Mouse (Mus musculus): ENCODE data around the gene Lsm12. TPM values are rescaled to one million over a fixed set of nuclear protein-coding genes. Genes with fewer than 3 reads are reported as not detected.
A peak's percentile ranks its signal among the peaks of the same experiment; 100 is the strongest.

Lsm12 gene
- polyA plus RNA-seq, 1 experiment = 40.2 TPM

- H3K27me3 ChIP-seq (ENCODE audit: control insufficient read depth, insufficient read depth, low read length) = no peaks in the 10 kb centered on the region
- H3K4me3 ChIP-seq (replicated peaks; ENCODE audit: insufficient read depth, low read depth, low read length) = no peak overlapping the region
- WGBS = 45% methylated on average over 12 of the region's 12 CpGs
- DNase-seq = peak; percentile 46 to 68
- no peak overlapping the region for H3K27ac ChIP-seq (ENCODE audit: insufficient read depth, low read length)
- H3K4me1 ChIP-seq (ENCODE audit: control insufficient read depth, insufficient read depth, low read length) = peaks cover 57% of the 10 kb centered on the region
- TF ChIP-seq CTCF (IDR thresholded peaks at IDR 0.05; ENCODE audit: borderline replicate concordance, insufficient read depth, low read depth, low read length) = no peak
- no peak for TF ChIP-seq POLR2A (IDR thresholded peaks at IDR 0.05; ENCODE audit: borderline replicate concordance, insufficient read depth, low read length)
These were observed 41.2 kb upstream of the Lsm12 start for GRCm38 (mm10) chr11:102226067-102226978.

GRCm38 (mm10) chr11:102225221-102225620, 40.1 kb upstream of the Lsm12 start:
- DNase-seq = no peak
- Histone ChIP-seq H3K4me3 (replicated peaks; ENCODE audit: insufficient read depth, low read depth, low read length) (no peak overlapping the region), H3K4me1 (ENCODE audit: control insufficient read depth, insufficient read depth, low read length) (peaks cover 65% of the 10 kb centered on the region), H3K27ac (ENCODE audit: insufficient read depth, low read length) (no peak overlapping the region), H3K27me3 (ENCODE audit: control insufficient read depth, insufficient read depth, low read length) (no peaks in the 10 kb centered on the region)
- WGBS = 14% methylated on average over 5 of the region's 5 CpGs
- TF ChIP-seq CTCF (IDR thresholded peaks at IDR 0.05; ENCODE audit: borderline replicate concordance, insufficient read depth, low read depth, low read length) = no peak
- no peak for TF ChIP-seq POLR2A (IDR thresholded peaks at IDR 0.05; ENCODE audit: borderline replicate concordance, insufficient read depth, low read length)

GRCm38 (mm10) chr11:102224686-102225085, 39.6 kb upstream of the Lsm12 start:
- Histone ChIP-seq H3K27ac (ENCODE audit: insufficient read depth, low read length) (no peak overlapping the region), H3K4me1 (ENCODE audit: control insufficient read depth, insufficient read depth, low read length) (peaks cover 70% of the 10 kb centered on the region), H3K4me3 (replicated peaks; ENCODE audit: insufficient read depth, low read depth, low read length) (peak overlapping the region; percentile 9), H3K27me3 (ENCODE audit: control insufficient read depth, insufficient read depth, low read length) (no peaks in the 10 kb centered on the region)
- 5% methylated on average over 22 of the region's 22 CpGs for WGBS
- TF ChIP-seq POLR2A (IDR thresholded peaks at IDR 0.05; ENCODE audit: borderline replicate concordance, insufficient read depth, low read length) (no peak), CTCF (IDR thresholded peaks at IDR 0.05; ENCODE audit: borderline replicate concordance, insufficient read depth, low read depth, low read length) (no peak)
- DNase-seq = peak in 1 of 2 experiments; percentile 47

- DNase-seq = peak; percentile 34 to 43
- 0 out of 2 replicates have a peak, but pooled peaks have one; percentile 21 for TF ChIP-seq CTCF (IDR thresholded peaks at IDR 0.05; ENCODE audit: borderline replicate concordance, insufficient read depth, low read depth, low read length)
- TF ChIP-seq POLR2A (IDR thresholded peaks at IDR 0.05; ENCODE audit: borderline replicate concordance, insufficient read depth, low read length) = no peak
- H3K27me3 ChIP-seq (ENCODE audit: control insufficient read depth, insufficient read depth, low read length) = no peaks in the 10 kb centered on the region
- 39% methylated on average over 6 of the region's 6 CpGs for WGBS
- H3K4me1 ChIP-seq (ENCODE audit: control insufficient read depth, insufficient read depth, low read length) = peaks cover 79% of the 10 kb centered on the region
- no peak overlapping the region for H3K4me3 ChIP-seq (replicated peaks; ENCODE audit: insufficient read depth, low read depth, low read length)
- H3K27ac ChIP-seq (ENCODE audit: insufficient read depth, low read length) = no peak overlapping the region
These were observed 38.1 kb upstream of the Lsm12 start for GRCm38 (mm10) chr11:102223166-102223565.

- H3K4me3 ChIP-seq (replicated peaks; ENCODE audit: insufficient read depth, low read depth, low read length) = no peak overlapping the region
- no peaks in the 10 kb centered on the region for H3K27me3 ChIP-seq (ENCODE audit: control insufficient read depth, insufficient read depth, low read length)
- DNase-seq = peak; percentile 58 to 65
- peaks cover 87% of the 10 kb centered on the region for H3K4me1 ChIP-seq (ENCODE audit: control insufficient read depth, insufficient read depth, low read length)
- TF ChIP-seq POLR2A (IDR thresholded peaks at IDR 0.05; ENCODE audit: borderline replicate concordance, insufficient read depth, low read length) (no peak), CTCF (IDR thresholded peaks at IDR 0.05; ENCODE audit: borderline replicate concordance, insufficient read depth, low read depth, low read length) (no peak)
- peak overlapping the region; percentile 17; the same call in 1 of the 2 replicates for H3K27ac ChIP-seq (ENCODE audit: insufficient read depth, low read length)
- 20% methylated on average over 8 of the region's 8 CpGs for whole genome bisulfite sequencing
These were observed 36.9 kb upstream of the Lsm12 start for GRCm38 (mm10) chr11:102221954-102222351.

- TF ChIP-seq POLR2A (IDR thresholded peaks at IDR 0.05; ENCODE audit: borderline replicate concordance, insufficient read depth, low read length) = no peak
- no peak for TF ChIP-seq CTCF (IDR thresholded peaks at IDR 0.05; ENCODE audit: borderline replicate concordance, insufficient read depth, low read depth, low read length)
- Histone ChIP-seq H3K4me3 (replicated peaks; ENCODE audit: insufficient read depth, low read depth, low read length) (no peak overlapping the region), H3K27ac (ENCODE audit: insufficient read depth, low read length) (peak overlapping the region; percentile 17; the same call in 1 of the 2 replicates), H3K4me1 (ENCODE audit: control insufficient read depth, insufficient read depth, low read length) (peaks cover 84% of the 10 kb centered on the region), H3K27me3 (ENCODE audit: control insufficient read depth, insufficient read depth, low read length) (no peaks in the 10 kb centered on the region)
- DNase-seq = peak; percentile 6 to 30
- WGBS = 67% methylated on average over 8 of the region's 8 CpGs
These were observed 36.3 kb upstream of the Lsm12 start for GRCm38 (mm10) chr11:102221243-102221953.

GRCm38 (mm10) chr11:102220451-102220850, 35.4 kb upstream of the Lsm12 start:
- peaks cover 83% of the 10 kb centered on the region for H3K4me1 ChIP-seq (ENCODE audit: control insufficient read depth, insufficient read depth, low read length)
- DNase-seq = peak; percentile 43
- no peak overlapping the region for H3K27ac ChIP-seq (ENCODE audit: insufficient read depth, low read length)

More at GRCm38 (mm10) chr11:102220451-102220850, 35.4 kb upstream of the Lsm12 start:
- Histone ChIP-seq H3K27me3 (ENCODE audit: control insufficient read depth, insufficient read depth, low read length) (no peaks in the 10 kb centered on the region), H3K4me3 (replicated peaks; ENCODE audit: insufficient read depth, low read depth, low read length) (no peak overlapping the region)
- WGBS = 32% methylated on average over 6 of the region's 6 CpGs
- TF ChIP-seq POLR2A (IDR thresholded peaks at IDR 0.05; ENCODE audit: borderline replicate concordance, insufficient read depth, low read length) = no peak
- TF ChIP-seq CTCF (IDR thresholded peaks at IDR 0.05; ENCODE audit: borderline replicate concordance, insufficient read depth, low read depth, low read length) = no peak
